Mouse (Mus musculus): ENCODE measurements around the gene Il15ra. TPM values are rescaled to one million over a fixed set of nuclear protein-coding genes. Genes with fewer than 3 reads are reported as not detected.

Gene Il15ra
- total RNA-seq, 2 experiments from 2014 or later = 10.3 to 11.8 TPM

DNA sequence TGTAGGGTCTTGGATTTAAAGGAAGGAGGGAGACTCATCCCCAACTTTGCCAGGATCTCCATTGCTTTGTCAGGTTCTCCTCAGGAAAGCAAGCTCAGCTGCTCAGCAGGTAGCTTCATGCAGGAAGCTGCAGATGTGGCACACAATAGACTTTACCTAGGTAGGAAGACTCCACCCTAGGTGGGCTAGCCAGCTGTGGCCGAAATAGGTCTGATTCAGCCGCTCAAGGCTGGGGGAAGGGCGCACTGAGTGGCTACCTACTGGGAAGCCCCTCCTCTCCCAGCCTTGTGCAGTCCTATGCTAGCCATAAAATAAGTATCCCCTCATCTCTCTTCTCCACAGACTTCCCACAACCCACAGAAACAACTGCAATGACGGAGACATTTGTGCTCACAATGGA, 22.4 kb upstream of the Il15ra start:
- Histone ChIP-seq H3K4me3 (no peak overlapping the region), H3K27ac (no peak overlapping the region)
- TF ChIP-seq CTCF (IDR thresholded peaks at IDR 0.05) = no peak
- intact Hi-C loops (cut with DNase I) = loop anchor here (10.0 kb wide), 1 partner anchor 348 kb away; no protein-coding TSS in a partner anchor
- no peak for DNase-seq (ENCODE audit: extremely low spot score in 1 of 2, low spot score in 2 of 2)

DNA sequence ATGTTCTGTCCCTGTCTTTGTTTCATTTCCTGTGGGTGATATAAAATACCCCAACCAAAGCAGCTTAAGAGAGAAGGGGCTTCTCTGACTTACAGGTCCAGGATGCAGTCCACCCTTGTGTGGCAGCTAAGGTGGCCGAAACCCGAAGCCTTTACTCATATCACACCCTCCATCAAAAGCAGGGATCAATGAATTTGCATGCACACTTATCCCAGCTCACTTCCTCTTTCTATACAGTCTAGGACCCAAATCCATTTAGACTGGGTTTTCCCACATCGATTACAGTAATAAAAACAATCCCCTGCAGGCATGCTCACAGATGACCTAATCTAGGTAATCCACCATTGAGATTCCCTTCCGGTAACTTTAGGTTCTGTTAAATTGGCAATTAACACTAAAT, 18.6 kb upstream of the Il15ra start:
- no peak overlapping the region for H3K4me3 ChIP-seq
- no peak overlapping the region for H3K27ac ChIP-seq
- TF ChIP-seq CTCF (IDR thresholded peaks at IDR 0.05) = no peak
- intact Hi-C loops (cut with DNase I) = loop anchor here (2.0 to 10.0 kb wide), 2 partner anchors 22 to 352 kb away; no protein-coding TSS in a partner anchor
- DNase-seq (ENCODE audit: extremely low spot score in 1 of 2, low spot score in 2 of 2) = no peak

DNA sequence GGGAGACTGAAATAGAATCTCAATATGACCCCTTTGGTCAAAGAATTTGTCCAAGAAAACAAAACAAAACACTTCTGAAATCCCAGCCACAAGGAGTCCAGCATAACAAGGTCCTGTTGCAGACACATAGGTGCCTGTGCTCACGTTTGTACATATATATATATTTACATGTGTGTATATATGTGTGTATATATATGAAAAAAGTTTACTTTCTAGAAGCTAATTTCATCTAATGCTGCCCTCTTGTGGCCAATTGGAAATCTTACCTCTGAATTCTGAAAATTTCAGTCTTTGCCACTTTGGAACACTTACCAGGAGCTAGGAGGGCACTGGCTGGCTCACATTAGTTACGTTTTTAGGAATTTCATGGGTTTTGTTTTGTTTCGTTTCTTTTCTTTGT, 17.7 kb upstream of the Il15ra start:
- no peak for DNase-seq (ENCODE audit: extremely low spot score in 1 of 2, low spot score in 2 of 2)
- H3K27ac ChIP-seq = no peak overlapping the region
- intact Hi-C loops (cut with DNase I) = loop anchor here (1.0 to 10.0 kb wide), 3 partner anchors 23 to 353 kb away; no protein-coding TSS in a partner anchor
- no peak overlapping the region for H3K4me3 ChIP-seq
- TF ChIP-seq CTCF (IDR thresholded peaks at IDR 0.05) = peak; percentile 67

DNA sequence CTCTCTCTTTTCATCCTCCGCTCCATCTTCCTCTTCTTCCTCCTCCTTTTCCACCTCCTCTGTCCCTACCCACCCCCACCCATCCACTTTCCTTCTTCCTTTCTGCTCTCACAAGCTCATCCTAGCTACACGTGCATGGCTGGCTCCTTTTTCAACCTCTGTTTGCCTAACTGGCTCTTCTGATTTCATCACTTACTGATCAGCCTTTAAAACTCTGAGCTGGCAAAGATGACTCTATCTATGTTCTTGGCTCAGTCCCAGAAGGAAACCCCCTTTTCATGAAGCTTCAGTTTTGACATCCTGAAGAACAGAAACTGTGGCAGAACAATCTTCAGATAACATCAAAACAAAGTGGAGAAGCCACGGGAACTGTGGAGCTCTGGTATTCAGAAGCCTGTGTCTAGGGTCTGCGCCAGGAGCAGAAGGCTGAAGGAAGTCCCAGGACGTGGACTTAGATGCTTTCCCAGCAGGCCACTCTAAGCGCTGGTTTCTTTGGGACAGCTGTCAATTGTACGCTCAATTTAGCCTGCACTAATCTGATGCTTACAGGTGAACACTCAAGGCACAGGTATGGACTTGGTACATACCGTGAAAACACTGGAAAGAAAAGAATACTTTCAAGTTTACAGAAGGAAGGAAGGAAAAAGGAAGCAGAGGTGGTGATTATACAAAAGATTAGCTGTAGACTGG, 14.7 kb upstream of the Il15ra start:
- no peak for DNase-seq (ENCODE audit: extremely low spot score in 1 of 2, low spot score in 2 of 2)
- Histone ChIP-seq H3K27ac (no peak overlapping the region), H3K4me3 (no peak overlapping the region)
- intact Hi-C loops (cut with DNase I) = no loop called here
- no peak for TF ChIP-seq CTCF (IDR thresholded peaks at IDR 0.05)

DNA sequence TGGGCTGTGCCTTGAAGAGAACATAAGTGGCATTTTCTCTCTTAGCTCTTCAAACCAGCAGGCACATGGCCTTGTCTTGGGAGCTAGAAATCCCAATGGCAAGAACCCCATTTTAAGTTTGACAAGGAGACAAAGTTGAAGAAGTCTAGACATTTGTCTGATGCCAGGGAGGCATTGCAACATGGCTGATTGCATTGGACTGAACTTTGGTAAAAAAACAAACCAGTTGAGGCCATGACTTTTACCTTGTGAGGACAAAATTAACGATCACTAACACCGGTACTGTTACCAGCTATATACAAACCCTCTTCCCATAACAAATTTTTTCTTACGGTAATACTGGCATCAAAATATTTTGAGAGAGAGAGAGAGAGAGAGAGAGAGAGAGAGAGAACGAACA, 11.7 kb upstream of the Il15ra start:
- intact Hi-C loops (cut with DNase I) = no loop called here
- DNase-seq (ENCODE audit: extremely low spot score in 1 of 2, low spot score in 2 of 2) = no peak

DNA sequence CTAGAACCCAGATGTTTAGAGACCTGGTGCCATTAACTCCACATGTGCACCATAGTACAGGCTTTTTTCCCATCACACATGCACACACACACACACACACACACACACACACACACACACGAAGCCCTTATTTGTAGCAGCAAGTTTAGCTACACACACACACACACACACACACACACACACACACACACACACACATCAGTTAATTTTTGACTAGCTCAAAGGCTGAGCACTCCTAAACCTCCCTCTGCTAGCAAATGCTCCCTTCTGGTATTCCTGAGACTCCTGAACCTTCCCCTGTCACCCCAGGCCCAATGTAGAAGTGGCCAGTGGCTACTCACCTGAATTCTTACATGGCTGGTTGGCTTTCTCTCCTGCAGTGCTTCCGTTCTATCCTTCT, 11.0 kb upstream of the Il15ra start:
- no peak overlapping the region for H3K4me3 ChIP-seq
- intact Hi-C loops (cut with DNase I) = no loop called here
- no peak for DNase-seq (ENCODE audit: extremely low spot score in 1 of 2, low spot score in 2 of 2)
- no peak overlapping the region for H3K27ac ChIP-seq
- no peak for TF ChIP-seq CTCF (IDR thresholded peaks at IDR 0.05)

More for the DNA sequence above, 11.7 kb upstream of the Il15ra start:
- TF ChIP-seq CTCF (IDR thresholded peaks at IDR 0.05) = no peak
- Histone ChIP-seq H3K4me3 (no peak overlapping the region), H3K27ac (no peak overlapping the region)

DNA sequence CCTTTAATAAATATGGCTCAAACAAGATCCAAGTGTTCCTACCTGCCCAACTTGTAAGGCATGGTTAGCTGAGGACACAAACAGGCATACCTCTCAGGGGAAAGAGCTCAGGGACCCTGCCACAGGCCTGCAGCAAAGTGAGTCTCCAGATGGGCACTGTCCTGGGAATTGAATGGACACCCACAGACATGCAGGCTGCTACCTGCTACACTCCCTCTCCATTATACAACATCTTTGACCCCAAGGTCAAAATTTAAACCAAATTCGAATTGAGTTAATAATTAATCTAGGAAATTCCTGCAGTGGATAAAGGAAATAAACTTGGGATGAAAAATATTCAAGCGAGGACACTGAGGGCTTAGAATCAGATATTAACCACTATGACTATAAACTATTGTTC, 9.2 kb upstream of the Il15ra start:
- Histone ChIP-seq H3K27ac (no peak overlapping the region), H3K4me3 (no peak overlapping the region)
- intact Hi-C loops (cut with DNase I) = no loop called here
- no peak for TF ChIP-seq CTCF (IDR thresholded peaks at IDR 0.05)
- no peak for DNase-seq (ENCODE audit: extremely low spot score in 1 of 2, low spot score in 2 of 2)

DNA sequence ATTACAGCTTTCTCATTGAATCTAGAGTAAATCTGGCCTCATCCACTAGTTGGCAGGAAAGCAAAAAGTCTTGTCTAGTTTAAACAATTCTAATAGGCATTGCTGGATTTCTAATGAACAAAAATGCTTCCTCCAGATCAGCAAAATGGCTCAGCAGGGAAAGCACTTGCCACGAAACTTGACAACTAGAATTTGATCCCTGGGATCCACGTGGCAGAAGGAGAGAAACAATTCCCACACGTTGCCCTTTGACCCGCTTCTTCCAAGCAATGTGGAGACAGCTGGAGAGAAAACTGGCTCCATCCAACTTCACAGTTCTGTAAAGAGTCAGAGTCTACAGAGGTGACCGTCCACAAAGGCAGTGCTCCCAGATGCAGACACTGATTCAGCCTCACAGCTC, 6.1 kb upstream of the Il15ra start:
- DNase-seq (ENCODE audit: extremely low spot score in 1 of 2, low spot score in 2 of 2) = no peak
- no peak overlapping the region for H3K27ac ChIP-seq
- intact Hi-C loops (cut with DNase I) = no loop called here
- no peak for TF ChIP-seq CTCF (IDR thresholded peaks at IDR 0.05)
- H3K4me3 ChIP-seq = no peak overlapping the region

DNA sequence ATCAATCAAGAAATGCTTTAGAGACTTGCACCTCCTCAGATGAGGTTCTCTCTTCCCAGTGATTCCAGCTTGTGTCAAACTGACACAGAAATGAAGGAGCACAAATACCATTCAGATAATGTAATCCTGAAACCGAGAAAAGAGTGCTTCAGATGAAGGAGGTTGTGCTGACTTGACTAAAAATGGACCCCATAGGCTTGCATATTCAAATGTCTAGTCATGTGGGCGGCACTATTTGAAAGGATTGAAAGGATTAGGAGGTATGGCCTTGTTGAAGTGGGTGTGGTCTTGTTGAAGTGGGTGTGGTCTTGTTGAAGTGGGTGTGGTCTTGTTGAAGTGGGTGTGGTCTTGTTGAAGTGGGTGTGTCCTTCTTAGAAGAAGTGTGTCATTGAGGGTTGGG, 5.2 kb upstream of the Il15ra start:
- no peak overlapping the region for H3K4me3 ChIP-seq
- TF ChIP-seq CTCF (IDR thresholded peaks at IDR 0.05) = no peak
- intact Hi-C loops (cut with DNase I) = no loop called here
- DNase-seq (ENCODE audit: extremely low spot score in 1 of 2, low spot score in 2 of 2) = no peak
- H3K27ac ChIP-seq = no peak overlapping the region

DNA sequence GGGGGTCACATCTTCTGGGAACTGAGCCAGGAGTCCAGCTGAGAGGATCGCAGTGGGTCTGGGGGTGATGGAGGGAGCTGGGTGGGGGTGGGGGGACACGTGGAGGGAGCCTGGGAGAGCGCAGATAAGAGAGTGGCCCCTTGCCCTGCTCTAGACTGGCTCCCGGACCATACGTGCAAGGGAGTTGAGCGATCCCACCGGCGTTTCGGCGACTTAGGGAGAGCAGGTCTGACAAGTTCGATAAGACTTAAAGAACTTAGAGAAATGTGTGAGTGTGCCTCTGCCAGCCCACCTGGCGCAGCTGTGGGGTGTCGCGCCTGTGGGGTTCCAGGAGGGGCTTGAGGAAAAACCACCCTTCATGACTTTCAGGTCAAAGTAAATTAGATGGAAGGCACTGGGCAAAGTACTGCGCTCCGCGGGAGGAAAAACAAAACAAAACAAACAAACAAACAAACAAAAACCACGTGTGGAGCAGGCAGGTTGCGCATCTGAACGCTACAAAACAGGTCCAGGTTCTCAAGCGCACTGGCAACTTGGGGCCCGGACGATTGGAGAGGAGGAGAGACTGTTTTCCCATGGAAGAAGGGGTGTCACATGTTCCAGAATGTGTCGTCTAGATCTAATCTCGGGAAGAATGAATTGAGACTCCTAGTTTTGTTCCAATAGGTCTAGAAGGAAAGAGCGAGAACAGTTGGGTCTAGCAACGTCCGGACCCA, 1.1 kb downstream of the Il15ra start:
- intact Hi-C loops (cut with DNase I) = loop anchor here (5.0 kb wide), 2 partner anchors 71 to 104 kb away; partner anchors contain the start of genes Ankrd16, Fbh1 and Rbm17
- no peak for DNase-seq (ENCODE audit: extremely low spot score in 1 of 2, low spot score in 2 of 2)
- peak overlapping the region; percentile 59 for H3K4me3 ChIP-seq
- H3K27ac ChIP-seq = 0 out of 2 replicates have a peak overlapping the region, but pooled peaks have one; percentile 28
- no peak for TF ChIP-seq CTCF (IDR thresholded peaks at IDR 0.05)

DNA sequence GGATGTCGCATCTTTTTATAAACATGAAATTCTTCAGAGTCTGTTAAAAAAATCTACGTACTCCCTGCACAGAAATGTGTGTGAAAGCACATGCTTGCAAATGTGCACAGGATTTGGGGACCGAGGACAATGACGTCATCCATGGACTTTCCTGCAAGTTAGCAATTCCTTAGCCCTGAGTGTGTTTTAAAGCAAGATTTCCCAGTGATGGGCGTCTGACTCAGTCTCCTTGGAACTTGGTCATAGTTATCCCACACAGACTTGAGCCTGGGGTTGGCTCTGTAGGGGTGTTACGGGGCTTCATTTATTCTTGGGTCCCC, 1.6 kb downstream of the Il15ra start:
- DNase-seq (ENCODE audit: extremely low spot score in 1 of 2, low spot score in 2 of 2) = peak in 1 of 2 experiments; percentile 19

DNA sequence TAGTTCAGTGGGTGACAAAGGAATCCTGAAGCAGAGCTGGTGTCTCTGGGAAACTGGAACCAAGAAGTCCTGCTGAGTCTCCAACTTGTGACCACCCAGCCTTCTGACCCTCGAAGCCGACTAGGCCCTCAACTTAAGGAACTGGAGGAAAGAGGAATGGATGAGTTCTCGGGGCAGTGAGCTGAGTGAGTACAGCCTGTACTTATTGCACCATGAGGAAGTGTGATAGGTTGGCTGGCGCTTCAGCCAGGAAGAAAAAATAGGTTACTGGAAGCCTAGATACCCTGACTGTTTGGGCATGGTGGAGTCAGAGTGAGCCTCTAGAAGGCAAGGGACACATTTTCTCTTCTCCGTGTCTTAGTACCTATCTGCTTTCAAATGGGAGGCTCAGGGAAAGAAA, 3.4 kb downstream of the Il15ra start:
- Histone ChIP-seq H3K27ac (no peak overlapping the region), H3K4me3 (no peak overlapping the region)
- DNase-seq (ENCODE audit: extremely low spot score in 1 of 2, low spot score in 2 of 2) = no peak
- TF ChIP-seq CTCF (IDR thresholded peaks at IDR 0.05) = no peak
- intact Hi-C loops (cut with DNase I) = loop anchor here (5.0 kb wide), 2 partner anchors 69 to 106 kb away; partner anchors contain the start of genes Ankrd16, Fbh1 and Rbm17

More for the DNA sequence above, 1.6 kb downstream of the Il15ra start:
- no peak for TF ChIP-seq CTCF (IDR thresholded peaks at IDR 0.05)
- intact Hi-C loops (cut with DNase I) = loop anchor here (5.0 kb wide), 2 partner anchors 71 to 104 kb away; partner anchors contain the start of genes Ankrd16, Fbh1 and Rbm17
- Histone ChIP-seq H3K27ac (no peak overlapping the region), H3K4me3 (peak overlapping the region; percentile 59)

Data from left cerebral cortex, adult 2 months (tissue).